Mouse (Mus musculus): ENCODE measurements at regions not wholly inside any gene's neighbourhood (a gene's known extent, or its start where the extent isn't known, plus 50 kb on each side); places are given as distances from the start of the nearest gene placed in this dataset.

GRCm38 (mm10) chr17:50370484-50370883, 77.0 kb upstream of the Dazl start:
- H3K36me3 ChIP-seq (ENCODE audit: insufficient read depth): no peaks in the 10 kb centered on the region
- no peaks in the 10 kb centered on the region for H3K9me3 ChIP-seq (ENCODE audit: low read length)
- no peak overlapping the region for H3K9ac ChIP-seq
- H3K4me1 ChIP-seq (ENCODE audit: insufficient read depth): no peaks in the 10 kb centered on the region
- no peak overlapping the region for H3K4me3 ChIP-seq (ENCODE audit: low read depth, low read length)
- 88% methylated on average over 1 of the region's 1 CpGs for whole genome bisulfite sequencing
- no peak overlapping the region for H3K27ac ChIP-seq (ENCODE audit: low read depth, low read length)
- no peak for DNase-seq
- H3K4me2 ChIP-seq (ENCODE audit: low read depth): no peak overlapping the region
- TF ChIP-seq CTCF (IDR thresholded peaks at IDR 0.05; ENCODE audit: low read depth): no peak
- no peak for ATAC-seq
- no peaks in the 10 kb centered on the region for H3K27me3 ChIP-seq (ENCODE audit: insufficient read depth, low read length)

- H3K4me2 ChIP-seq (ENCODE audit: low read depth): no peak overlapping the region
- no peaks in the 10 kb centered on the region for H3K4me1 ChIP-seq (ENCODE audit: insufficient read depth)
- H3K27me3 ChIP-seq (ENCODE audit: insufficient read depth, low read length): no peaks in the 10 kb centered on the region
- no peak for DNase-seq
- no peaks in the 10 kb centered on the region for H3K36me3 ChIP-seq (ENCODE audit: insufficient read depth)
- H3K27ac ChIP-seq (ENCODE audit: low read depth, low read length): no peak overlapping the region
- WGBS: 85% methylated on average over 5 of the region's 5 CpGs
- no peaks in the 10 kb centered on the region for H3K9me3 ChIP-seq (ENCODE audit: low read length)
- no peak overlapping the region for H3K9ac ChIP-seq
- no peak for ATAC-seq
- no peak overlapping the region for H3K4me3 ChIP-seq (ENCODE audit: low read depth, low read length)
- TF ChIP-seq CTCF (IDR thresholded peaks at IDR 0.05; ENCODE audit: low read depth): no peak
Observed at GRCm38 (mm10) chr17:50373496-50374141, 80.2 kb upstream of the Dazl start.

- no peak for ATAC-seq
- no peak for TF ChIP-seq CTCF (IDR thresholded peaks at IDR 0.05; ENCODE audit: low read depth)
- whole genome bisulfite sequencing: 84% methylated on average over 3 of the region's 3 CpGs
- H3K4me2 ChIP-seq (ENCODE audit: low read depth): no peak overlapping the region
- no peaks in the 10 kb centered on the region for H3K4me1 ChIP-seq (ENCODE audit: insufficient read depth)
- H3K27me3 ChIP-seq (ENCODE audit: insufficient read depth, low read length): no peaks in the 10 kb centered on the region
- no peak overlapping the region for H3K4me3 ChIP-seq (ENCODE audit: low read depth, low read length)
- H3K9ac ChIP-seq: no peak overlapping the region
- no peak for DNase-seq
- H3K27ac ChIP-seq (ENCODE audit: low read depth, low read length): no peak overlapping the region
- no peaks in the 10 kb centered on the region for H3K9me3 ChIP-seq (ENCODE audit: low read length)
- no peaks in the 10 kb centered on the region for H3K36me3 ChIP-seq (ENCODE audit: insufficient read depth)
Observed at GRCm38 (mm10) chr17:50375465-50375864, 82.0 kb upstream of the Dazl start.

GRCm38 (mm10) chr17:50376708-50377107, 83.3 kb upstream of the Dazl start:
- Histone ChIP-seq H3K27ac (ENCODE audit: low read depth, low read length) (no peak overlapping the region), H3K27me3 (ENCODE audit: insufficient read depth, low read length) (no peaks in the 10 kb centered on the region), H3K4me1 (ENCODE audit: insufficient read depth) (no peaks in the 10 kb centered on the region), H3K9me3 (ENCODE audit: low read length) (no peaks in the 10 kb centered on the region), H3K4me2 (ENCODE audit: low read depth) (no peak overlapping the region), H3K36me3 (ENCODE audit: insufficient read depth) (no peaks in the 10 kb centered on the region), H3K9ac (no peak overlapping the region), H3K4me3 (ENCODE audit: low read depth, low read length) (no peak overlapping the region)
- ATAC-seq (no peak), DNase-seq (no peak)
- 94% methylated on average over 8 of the region's 8 CpGs for WGBS
- no peak for TF ChIP-seq CTCF (IDR thresholded peaks at IDR 0.05; ENCODE audit: low read depth)

- Histone ChIP-seq H3K36me3 (ENCODE audit: insufficient read depth) (no peaks in the 10 kb centered on the region), H3K4me1 (ENCODE audit: insufficient read depth) (no peaks in the 10 kb centered on the region), H3K4me3 (ENCODE audit: low read depth, low read length) (no peak overlapping the region), H3K9ac (no peak overlapping the region), H3K27ac (ENCODE audit: low read depth, low read length) (no peak overlapping the region), H3K9me3 (ENCODE audit: low read length) (no peaks in the 10 kb centered on the region), H3K27me3 (ENCODE audit: insufficient read depth, low read length) (no peaks in the 10 kb centered on the region), H3K4me2 (ENCODE audit: low read depth) (no peak overlapping the region)
- 89% methylated on average over 3 of the region's 3 CpGs for WGBS
- ATAC-seq (no peak), DNase-seq (no peak)
- TF ChIP-seq CTCF (IDR thresholded peaks at IDR 0.05; ENCODE audit: low read depth): no peak
Observed at GRCm38 (mm10) chr17:50378141-50378727, 84.8 kb upstream of the Dazl start.

GRCm38 (mm10) chr17:50388715-50389710, 95.6 kb upstream of the Dazl start:
- ATAC-seq (no peak), DNase-seq (no peak)
- H3K4me1 ChIP-seq (ENCODE audit: insufficient read depth): no peaks in the 10 kb centered on the region
- H3K4me3 ChIP-seq (ENCODE audit: low read depth, low read length): no peak overlapping the region
- no peaks in the 10 kb centered on the region for H3K36me3 ChIP-seq (ENCODE audit: insufficient read depth)
- H3K27me3 ChIP-seq (ENCODE audit: insufficient read depth, low read length): no peaks in the 10 kb centered on the region
- no peak overlapping the region for H3K9ac ChIP-seq
- TF ChIP-seq CTCF (IDR thresholded peaks at IDR 0.05; ENCODE audit: low read depth): no peak
- H3K4me2 ChIP-seq (ENCODE audit: low read depth): no peak overlapping the region
- no peak overlapping the region for H3K27ac ChIP-seq (ENCODE audit: low read depth, low read length)
- 82% methylated on average over 12 of the region's 12 CpGs for WGBS
- no peaks in the 10 kb centered on the region for H3K9me3 ChIP-seq (ENCODE audit: low read length)

GRCm38 (mm10) chr17:50390151-50390550, 96.7 kb upstream of the Dazl start:
- Histone ChIP-seq H3K36me3 (ENCODE audit: insufficient read depth) (no peaks in the 10 kb centered on the region), H3K9me3 (ENCODE audit: low read length) (no peaks in the 10 kb centered on the region), H3K9ac (no peak overlapping the region), H3K4me2 (ENCODE audit: low read depth) (no peak overlapping the region), H3K27me3 (ENCODE audit: insufficient read depth, low read length) (no peaks in the 10 kb centered on the region), H3K4me3 (ENCODE audit: low read depth, low read length) (no peak overlapping the region), H3K27ac (ENCODE audit: low read depth, low read length) (no peak overlapping the region), H3K4me1 (ENCODE audit: insufficient read depth) (no peaks in the 10 kb centered on the region)
- no peak for TF ChIP-seq CTCF (IDR thresholded peaks at IDR 0.05; ENCODE audit: low read depth)
- no peak for DNase-seq
- WGBS: 83% methylated on average over 1 of the region's 1 CpGs
- no peak; the same call in 1 of the 2 replicates for ATAC-seq
